Mouse (Mus musculus) thymus, adult 2 months (tissue): ENCODE measurements around the gene Sh2d2a.

Source experiments
- CTCF ChIP-seq: fragments of 200-500 bp; IDR thresholded peaks from 2 replicates; pipeline ENCODE4 v1.5.1; 2012; ENCODE audit warnings: mild to moderate bottlenecking, control low read depth, low read length, moderate library complexity, borderline replicate concordance; ENCODE audit not compliant: control insufficient read depth, poor library complexity, insufficient read depth; ENCODE audit errors: extremely low read depth
- POLR2A ChIP-seq: fragments of 200-500 bp; IDR thresholded peaks from 2 replicates; pipeline ENCODE4 v1.6.1; 2012; ENCODE audit warnings: mild to moderate bottlenecking, low read length, control low read depth, moderate library complexity; ENCODE audit not compliant: control insufficient read depth, poor library complexity, insufficient read depth; ENCODE audit errors: extremely low read depth

- no peak for TF ChIP-seq POLR2A
- TF ChIP-seq CTCF: no peak
These were observed 39.4 kb downstream of the Sh2d2a start for GRCm38 (mm10) chr3:87886004-87886365.
